Mouse (Mus musculus) cortical plate, adult 2 months (tissue): Measurements from ENCODE around the gene Banf1.

ENCODE experiments used
- CTCF ChIP-seq: fragments of 200-500 bp; IDR thresholded peaks from 2 replicates; pipeline ENCODE4 v1.5.1; 2011; ENCODE audit warnings: mild to moderate bottlenecking, control low read depth, low read length; ENCODE audit not compliant: insufficient read depth; ENCODE audit errors: extremely low read depth
- POLR2A ChIP-seq: fragments of 200-500 bp; IDR thresholded peaks from 2 replicates; pipeline ENCODE4 v1.6.1; 2011; ENCODE audit warnings: mild to moderate bottlenecking, low read length, control low read depth; ENCODE audit not compliant: insufficient read depth; ENCODE audit errors: extremely low read depth

DNA sequence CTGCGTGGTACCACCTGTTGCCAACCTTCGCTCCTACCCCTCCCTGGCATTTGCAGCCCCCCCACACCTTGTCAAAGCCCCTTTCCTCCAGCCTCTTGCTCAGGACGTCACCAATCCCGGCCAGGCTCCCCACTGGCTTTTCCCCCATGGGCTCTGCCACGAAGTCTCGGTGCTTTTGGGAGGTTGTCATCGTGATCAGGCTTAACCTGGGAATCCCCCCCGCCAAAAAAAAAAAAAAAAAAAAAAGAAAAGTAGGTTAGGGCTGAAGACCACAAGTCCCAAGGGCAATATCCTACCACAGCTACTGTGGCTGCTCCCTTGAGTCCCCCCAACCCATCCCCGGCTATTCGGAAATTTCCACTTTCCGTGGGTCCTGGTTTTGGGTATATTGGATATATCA is 1.2 kb downstream of the Banf1 start:
- TF ChIP-seq POLR2A (no peak), CTCF (no peak)
